ENCODE assay signal across 9 mouse cellular contexts in the genomic region with DNA sequence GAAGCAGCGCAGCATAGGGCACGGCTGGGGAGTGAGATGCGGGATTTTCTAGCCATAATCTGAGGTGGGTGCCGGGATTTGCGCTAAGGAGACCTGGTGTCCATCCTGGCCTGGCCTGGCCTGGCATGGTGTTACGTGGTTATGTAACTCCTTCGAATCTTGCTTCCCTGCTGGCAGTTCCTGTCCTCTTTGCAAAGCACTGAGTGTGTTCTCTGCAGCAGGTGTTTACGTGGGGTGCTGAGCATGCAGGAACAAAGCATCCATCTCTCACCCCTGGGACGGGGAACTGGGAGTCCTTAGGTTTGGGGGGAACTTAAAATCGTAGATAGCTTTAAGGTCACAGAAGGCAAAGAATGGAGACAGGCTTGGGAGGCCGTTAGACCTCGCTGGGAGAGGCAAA. TPM values are rescaled to one million over a fixed set of nuclear protein-coding genes. Genes with fewer than 3 reads are reported as not detected.
DNase-seq lines count a peak whose midpoint lies in the region; ATAC-seq and TF ChIP-seq lines count a peak whose summit lies in the region.
"Had no signal": no experiment of that assay in that cellular context is flagged by ENCODE, and none has a peak within 500 bp of the region (broad histone marks: within the 10 kb centered on the region; RNA-seq: fewer than 3 reads in every experiment).

No protein-coding gene starts in this region.

- peak overlapping the region; percentile 5; the same call in 1 of the 2 replicates for H3K27ac ChIP-seq in intestine, embryonic 14.5 days (ENCODE audit: low read depth)
- no peak overlapping the region for H3K27ac ChIP-seq in intestine, postnatal 0 days (ENCODE audit: low read depth, low read length)
- H3K27ac ChIP-seq in ES-E14 (ENCODE audit: insufficient read depth, low read depth, low read length, poor library complexity, severe bottlenecking): no peak overlapping the region
- H3K27ac ChIP-seq in embryonic facial prominence, embryonic 12.5 days: peak overlapping the region; percentile 65
- H3K27ac ChIP-seq in limb, embryonic 12.5 days: peak overlapping the region; percentile 90
- H3K27ac ChIP-seq: neural tube, embryonic 15.5 days had no signal

- DNase-seq in intestine, embryonic 14.5 days (ENCODE audit: low spot score): no peak
- no peak for DNase-seq in ES-E14 (ENCODE audit: low read depth, low spot score)
- DNase-seq in natural killer cell, adult 2 months (ENCODE audit: low spot score in 2 of 2): no peak
- no peak for DNase-seq in spleen, postnatal 10 days (ENCODE audit: low spot score in 2 of 2)
- DNase-seq in frontal cortex, adult 2 months (ENCODE audit: extremely low spot score in 1 of 2, low spot score in 1 of 2): no peak

- TF ChIP-seq CTCF in intestine, postnatal 0 days (IDR thresholded peaks at IDR 0.05; ENCODE audit: low read depth): no peak

- no peaks in the 10 kb centered on the region for H3K27me3 ChIP-seq in intestine, embryonic 14.5 days (replicated peaks; ENCODE audit: control insufficient read depth, insufficient read depth, low read length)
- H3K27me3 ChIP-seq in intestine, postnatal 0 days (replicated peaks; ENCODE audit: control insufficient read depth, insufficient read depth, low read length): no peaks in the 10 kb centered on the region
- H3K27me3 ChIP-seq in embryonic facial prominence, embryonic 12.5 days: no peaks in the 10 kb centered on the region
- no peaks in the 10 kb centered on the region for H3K27me3 ChIP-seq in limb, embryonic 12.5 days
- H3K27me3 ChIP-seq: neural tube, embryonic 15.5 days had no signal

- H3K9ac ChIP-seq in intestine, embryonic 14.5 days (ENCODE audit: low read length): no peak overlapping the region
- no peak overlapping the region for H3K9ac ChIP-seq in intestine, postnatal 0 days (ENCODE audit: low read depth, low read length)
- H3K9ac ChIP-seq in ES-E14 (ENCODE audit: insufficient read depth, low read depth, low read length, poor library complexity, severe bottlenecking): peak overlapping the region; percentile 42; the same call in 1 of the 2 replicates
- no peak overlapping the region for H3K9ac ChIP-seq in embryonic facial prominence, embryonic 12.5 days
- no peak overlapping the region for H3K9ac ChIP-seq in limb, embryonic 12.5 days (replicated peaks)
- H3K9ac ChIP-seq: neural tube, embryonic 15.5 days had no signal

- 64% methylated on average over 12 of the region's 12 CpGs for WGBS in intestine, embryonic 14.5 days
- WGBS in intestine, postnatal 0 days: 70% methylated on average over 12 of the region's 12 CpGs
- WGBS in embryonic facial prominence, embryonic 12.5 days: 75% methylated on average over 12 of the region's 12 CpGs
- 56% methylated on average over 12 of the region's 12 CpGs for WGBS in limb, embryonic 12.5 days

- ATAC-seq in intestine, embryonic 14.5 days (replicated peaks; ENCODE audit: low FRiP score, low TSS enrichment, low read depth): no peak
- no peak for ATAC-seq in intestine, postnatal 0 days
- ATAC-seq in embryonic facial prominence, embryonic 12.5 days (ENCODE audit: insufficient number of reproducible peaks, insufficient read depth, low FRiP score, low TSS enrichment): no peak
- no peak for ATAC-seq in limb, embryonic 12.5 days (ENCODE audit: insufficient number of reproducible peaks, insufficient read depth, low FRiP score, low TSS enrichment, low read depth)

- no peak overlapping the region for H3K4me3 ChIP-seq in intestine, embryonic 14.5 days (ENCODE audit: low read depth, low read length)
- no peak overlapping the region for H3K4me3 ChIP-seq in intestine, postnatal 0 days (ENCODE audit: low read depth, low read length)
- no peak overlapping the region for H3K4me3 ChIP-seq in ES-E14 (ENCODE audit: insufficient read depth in 1 of 2, low read depth in 1 of 2, low read length in 2 of 2, poor library complexity in 1 of 2, severe bottlenecking in 1 of 2)
- no peak overlapping the region for H3K4me3 ChIP-seq in embryonic facial prominence, embryonic 12.5 days
- no peak overlapping the region for H3K4me3 ChIP-seq in limb, embryonic 12.5 days (replicated peaks)
- H3K4me3 ChIP-seq: neural tube, embryonic 15.5 days had no signal

- no peak overlapping the region for H3K4me2 ChIP-seq in intestine, embryonic 14.5 days (ENCODE audit: low read length)
- H3K4me2 ChIP-seq in intestine, postnatal 0 days (replicated peaks; ENCODE audit: low read depth): no peak overlapping the region
- H3K4me2 ChIP-seq in embryonic facial prominence, embryonic 12.5 days (replicated peaks): no peak overlapping the region
- H3K4me2 ChIP-seq in limb, embryonic 12.5 days: 0 out of 2 replicates have a peak overlapping the region, but pooled peaks have one; percentile 7
- H3K4me2 ChIP-seq: neural tube, embryonic 15.5 days had no signal

- in situ Hi-C loops in ES-E14 (cut with MboI; ENCODE audit: low sequenced_read_pairs in 2 of 2, unreplicated experiment in 2 of 2): no loop called here

- peaks cover 32% of the 10 kb centered on the region for H3K4me1 ChIP-seq in intestine, embryonic 14.5 days (replicated peaks; ENCODE audit: control insufficient read depth, insufficient read depth, low read length)
- H3K4me1 ChIP-seq in intestine, postnatal 0 days (replicated peaks; ENCODE audit: control insufficient read depth, insufficient read depth, low read length): peaks cover 6% of the 10 kb centered on the region; the same call in 1 of the 2 replicates
- H3K4me1 ChIP-seq in ES-E14 (ENCODE audit: control insufficient read depth in 2 of 2, insufficient read depth in 2 of 2, low read length in 2 of 2, poor library complexity in 1 of 2): peaks cover 14 to 35% of the 10 kb centered on the region in 2 experiments
- peaks cover 47% of the 10 kb centered on the region for H3K4me1 ChIP-seq in embryonic facial prominence, embryonic 12.5 days
- H3K4me1 ChIP-seq in limb, embryonic 12.5 days (replicated peaks): peaks cover 68% of the 10 kb centered on the region

- no peaks in the 10 kb centered on the region for H3K36me3 ChIP-seq in intestine, embryonic 14.5 days (ENCODE audit: control insufficient read depth, insufficient read depth, low read length)
- peaks cover 15% of the 10 kb centered on the region; the same call in 1 of the 2 replicates for H3K36me3 ChIP-seq in intestine, postnatal 0 days (ENCODE audit: control insufficient read depth, insufficient read depth)
- peaks cover 5% of the 10 kb centered on the region; the same call in 1 of the 2 replicates for H3K36me3 ChIP-seq in ES-E14 (ENCODE audit: control insufficient read depth, insufficient read depth, low read length, poor library complexity, severe bottlenecking)
- H3K36me3 ChIP-seq in embryonic facial prominence, embryonic 12.5 days: no peaks in the 10 kb centered on the region
- H3K36me3 ChIP-seq in limb, embryonic 12.5 days: no peaks in the 10 kb centered on the region
- H3K36me3 ChIP-seq: neural tube, embryonic 15.5 days had no signal

- no peaks in the 10 kb centered on the region for H3K9me3 ChIP-seq in intestine, embryonic 14.5 days (ENCODE audit: control insufficient read depth, low read length)
- H3K9me3 ChIP-seq in intestine, postnatal 0 days (ENCODE audit: control insufficient read depth): no peaks in the 10 kb centered on the region
- H3K9me3 ChIP-seq in ES-E14 (ENCODE audit: control insufficient read depth, insufficient read depth, low read depth, low read length): no peaks in the 10 kb centered on the region
- no peaks in the 10 kb centered on the region for H3K9me3 ChIP-seq in embryonic facial prominence, embryonic 12.5 days
- no peaks in the 10 kb centered on the region for H3K9me3 ChIP-seq in limb, embryonic 12.5 days
- H3K9me3 ChIP-seq: neural tube, embryonic 15.5 days had no signal

TF ChIP-seq in ES-E14, 5 proteins besides CTCF, POLR2A, EP300 and RAD21:
- no peak for TF ChIP-seq HCFC1 (IDR thresholded peaks at IDR 0.05; ENCODE audit: borderline replicate concordance, insufficient read depth, low read length)

RNA-seq across cellular contexts. Expression of gene C1qtnf9, which starts 28.3 kb away (rescaled TPM):
- 0.12 and 0.15 TPM in 2 replicates for polyA plus RNA-seq in intestine, embryonic 14.5 days (2014; fragmentation: Nextera tagmentation; extraction: Ambion mirVana)
- polyA plus RNA-seq in intestine, postnatal 0 days (2015; fragmentation: Nextera tagmentation; extraction: Ambion mirVana): 1.4 and 1.6 TPM in 2 replicates
- 0.49 and 0.90 TPM in 2 replicates for total RNA-seq in ES-E14 (2012; rRNA removed)
- polyA plus RNA-seq in embryonic facial prominence, embryonic 12.5 days (2016; fragmentation: Nextera tagmentation; extraction: Ambion mirVana): 0.34 and 0.38 TPM in 2 replicates
- polyA plus RNA-seq in limb, embryonic 12.5 days (2016; fragmentation: Nextera tagmentation; extraction: Ambion mirVana): 0.45 and 0.50 TPM in 2 replicates
- 0.23 and 0.50 TPM in 2 replicates for polyA plus RNA-seq in frontal cortex, adult 2 months (2012; rRNA removed)

RNA-seq across cellular contexts. Expression of gene Mipep, which starts 44.8 kb away (rescaled TPM):
- polyA plus RNA-seq in intestine, embryonic 14.5 days (2014; fragmentation: Nextera tagmentation; extraction: Ambion mirVana): 21.0 and 21.2 TPM in 2 replicates
- polyA plus RNA-seq in intestine, postnatal 0 days (2015; fragmentation: Nextera tagmentation; extraction: Ambion mirVana): 6.7 and 7.0 TPM in 2 replicates
- 7.9 and 17.3 TPM in 2 replicates for total RNA-seq in ES-E14 (2012; rRNA removed)
- 23.7 and 25.1 TPM in 2 replicates for polyA plus RNA-seq in embryonic facial prominence, embryonic 12.5 days (2016; fragmentation: Nextera tagmentation; extraction: Ambion mirVana)
- polyA plus RNA-seq in limb, embryonic 12.5 days (2016; fragmentation: Nextera tagmentation; extraction: Ambion mirVana): 23.7 and 24.3 TPM in 2 replicates
- polyA plus RNA-seq in frontal cortex, adult 2 months (2012; rRNA removed): 14.6 and 16.7 TPM in 2 replicates

Comparison
In these comparisons a context has a peak if more than half of its experiments do, and no peak if none do; other contexts are left out.
1. H3K27ac ChIP-seq: peak in intestine, embryonic 14.5 days (single experiment), embryonic facial prominence, embryonic 12.5 days (single experiment) and limb, embryonic 12.5 days (single experiment); none in intestine, postnatal 0 days (single experiment) and ES-E14 (single experiment).